Mouse (Mus musculus) thymus, postnatal 36 days (tissue): Measurements from ENCODE around the gene Slco3a1.

Experiments used
- DNase-seq, 2 experiments: peaks; one replicate each; pipeline ENCODE4 v3.0.0; 2022; ENCODE audit warnings: mixed read lengths in 2 of 2

Gene Slco3a1

GRCm38 (mm10) chr7:74527689-74528088 lies 26.9 kb downstream of the Slco3a1 start:
- no peak for DNase-seq

DNA sequence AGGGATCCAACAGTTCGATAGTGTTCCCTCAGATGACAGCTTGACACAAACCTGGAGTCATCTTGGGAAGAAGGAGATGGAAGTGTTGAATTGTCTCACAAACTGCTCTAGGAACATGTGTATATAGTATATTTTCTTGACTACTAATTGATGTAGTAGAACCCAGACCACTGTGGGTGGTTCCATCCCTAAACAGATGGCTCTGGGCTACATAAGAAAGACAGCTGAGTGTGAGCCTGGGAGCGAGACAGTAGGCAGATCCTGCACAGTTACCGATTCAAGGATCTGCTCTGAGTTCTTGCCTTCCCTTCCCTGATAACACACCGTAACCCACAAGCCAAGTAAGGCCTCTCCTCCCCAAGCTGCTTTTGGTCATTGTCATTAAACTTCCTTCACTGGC lies 28.6 kb downstream of the Slco3a1 start:
- no peak for DNase-seq

- DNase-seq = no peak
Measured at GRCm38 (mm10) chr7:74525586-74525985, 29.0 kb downstream of the Slco3a1 start.

DNA sequence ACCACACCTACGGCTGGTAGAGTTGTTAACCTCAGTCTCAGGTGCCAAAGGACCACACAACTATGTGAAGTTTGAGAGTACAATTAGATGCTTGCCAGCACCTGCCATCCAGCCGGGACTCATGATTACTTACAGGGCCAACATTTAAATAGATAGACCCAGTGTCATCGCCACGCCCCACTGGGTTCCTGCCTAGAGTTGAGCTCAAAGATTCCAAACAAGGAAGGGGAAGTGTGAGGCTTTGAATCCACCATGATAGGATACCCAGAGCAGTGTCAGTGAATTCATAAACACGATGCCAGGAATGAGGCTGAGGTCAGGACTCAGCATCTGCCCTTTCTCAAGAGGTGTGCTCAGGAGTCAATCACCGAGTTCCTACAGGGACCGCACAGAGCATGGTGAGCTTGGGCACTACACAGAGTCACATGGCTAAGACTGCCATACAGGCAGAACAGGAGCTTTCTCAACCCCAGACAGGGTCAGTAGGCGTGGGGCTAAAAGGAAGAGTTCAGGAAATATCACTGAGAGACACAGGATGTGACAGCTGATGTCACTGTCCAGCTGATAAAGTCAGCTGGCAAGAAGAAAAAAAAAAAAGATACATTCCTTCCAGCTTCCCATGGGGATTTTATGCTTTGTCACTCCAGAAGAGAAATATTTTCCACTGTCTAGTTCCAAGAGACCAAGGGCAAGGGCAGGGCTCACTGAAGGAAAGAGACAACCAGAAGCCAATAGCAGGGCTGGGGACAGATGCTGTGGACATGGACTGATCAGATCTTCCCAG lies 30.2 kb downstream of the Slco3a1 start:
- no peak for DNase-seq

DNA sequence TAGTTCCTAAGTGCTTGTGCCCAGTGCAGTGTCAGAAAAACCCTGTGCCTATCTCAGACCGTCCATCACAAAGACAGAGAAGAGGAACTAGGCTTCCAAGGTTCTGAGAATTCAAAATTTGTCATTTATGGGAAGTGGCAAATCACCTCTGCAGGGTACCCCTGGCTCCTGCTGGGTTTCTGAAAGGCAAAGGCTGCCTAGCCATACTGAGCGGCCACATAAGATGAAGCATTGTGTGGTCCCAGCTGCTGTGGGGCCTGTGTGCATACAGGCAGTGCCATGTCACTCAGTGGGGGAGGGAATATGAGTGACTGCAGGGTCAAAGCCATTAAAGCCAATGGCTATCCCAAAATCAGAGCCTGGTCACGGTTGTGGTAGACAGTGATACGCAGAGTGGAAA lies 31.5 kb downstream of the Slco3a1 start:
- DNase-seq = no peak

DNA sequence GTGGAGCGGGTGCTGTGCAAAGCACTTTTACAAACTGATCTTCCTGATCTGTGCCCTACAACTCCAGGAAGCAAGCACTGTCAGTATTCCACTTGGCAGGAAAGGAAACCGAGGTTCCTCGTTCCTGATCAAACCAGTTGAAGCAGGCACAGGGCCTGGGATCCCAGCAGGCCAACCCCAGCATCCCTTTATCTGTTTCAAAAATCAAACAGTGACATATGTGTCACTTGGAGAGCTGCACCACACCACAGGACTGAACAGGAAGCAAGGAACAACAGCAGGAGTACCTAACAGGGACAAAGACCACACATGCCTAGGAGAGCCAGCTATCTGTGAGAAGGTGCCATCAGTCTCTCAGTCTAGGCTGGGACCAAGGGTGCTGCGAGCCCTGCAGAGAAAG lies 32.3 kb downstream of the Slco3a1 start:
- no peak for DNase-seq

GRCm38 (mm10) chr7:74519386-74519785 lies 35.2 kb downstream of the Slco3a1 start:
- no peak for DNase-seq

DNA sequence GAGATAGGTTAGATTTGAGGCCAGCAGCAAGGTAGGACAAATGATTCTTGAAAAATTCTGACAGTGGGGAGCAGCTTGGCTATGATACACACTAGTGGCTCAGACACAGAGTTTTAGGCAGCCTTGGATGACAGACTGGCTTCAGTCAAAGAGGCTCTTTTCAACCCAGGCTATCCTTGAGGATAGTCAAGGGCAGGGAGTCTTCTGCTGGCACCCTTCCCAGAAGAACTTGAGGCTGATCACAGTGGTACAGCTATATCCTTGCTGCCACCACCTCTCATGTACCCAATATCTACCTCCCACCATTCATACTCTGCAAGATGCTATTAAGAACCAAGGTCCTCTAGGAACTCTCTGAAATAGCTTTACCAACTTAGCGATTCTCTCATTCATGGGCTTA lies 35.8 kb downstream of the Slco3a1 start:
- no peak for DNase-seq

GRCm38 (mm10) chr7:74518255-74518654 lies 36.3 kb downstream of the Slco3a1 start:
- no peak for DNase-seq

- DNase-seq = no peak
Measured at GRCm38 (mm10) chr7:74510676-74511075, 43.9 kb downstream of the Slco3a1 start.

- no peak for DNase-seq
Measured at GRCm38 (mm10) chr7:74508205-74508604, 46.4 kb downstream of the Slco3a1 start.

GRCm38 (mm10) chr7:74506856-74507255 lies 47.7 kb downstream of the Slco3a1 start:
- DNase-seq = no peak

GRCm38 (mm10) chr7:74505635-74506034 lies 48.9 kb downstream of the Slco3a1 start:
- no peak for DNase-seq

DNA sequence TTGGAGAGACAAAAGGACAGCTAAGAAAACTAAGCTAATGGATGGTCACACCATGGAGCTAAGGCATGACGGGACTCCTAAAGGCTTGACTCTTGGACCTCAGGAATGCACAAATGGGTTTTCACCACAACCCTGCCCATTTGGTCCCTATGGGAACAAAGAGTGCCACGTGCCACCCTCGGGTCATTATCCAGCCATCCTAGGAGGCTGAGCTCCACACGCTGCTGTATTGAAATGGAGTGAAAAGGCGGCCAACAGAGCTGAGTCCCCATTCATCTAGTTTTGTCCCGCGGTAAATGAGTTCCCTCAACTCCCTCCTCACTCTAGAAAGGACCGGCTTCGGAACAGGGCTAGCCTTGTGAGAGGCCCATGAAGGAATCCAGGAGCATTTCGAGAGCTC lies 53.4 kb downstream of the Slco3a1 start:
- no peak for DNase-seq

- no peak for DNase-seq
Measured at GRCm38 (mm10) chr7:74499470-74499869, 55.1 kb downstream of the Slco3a1 start.

DNA sequence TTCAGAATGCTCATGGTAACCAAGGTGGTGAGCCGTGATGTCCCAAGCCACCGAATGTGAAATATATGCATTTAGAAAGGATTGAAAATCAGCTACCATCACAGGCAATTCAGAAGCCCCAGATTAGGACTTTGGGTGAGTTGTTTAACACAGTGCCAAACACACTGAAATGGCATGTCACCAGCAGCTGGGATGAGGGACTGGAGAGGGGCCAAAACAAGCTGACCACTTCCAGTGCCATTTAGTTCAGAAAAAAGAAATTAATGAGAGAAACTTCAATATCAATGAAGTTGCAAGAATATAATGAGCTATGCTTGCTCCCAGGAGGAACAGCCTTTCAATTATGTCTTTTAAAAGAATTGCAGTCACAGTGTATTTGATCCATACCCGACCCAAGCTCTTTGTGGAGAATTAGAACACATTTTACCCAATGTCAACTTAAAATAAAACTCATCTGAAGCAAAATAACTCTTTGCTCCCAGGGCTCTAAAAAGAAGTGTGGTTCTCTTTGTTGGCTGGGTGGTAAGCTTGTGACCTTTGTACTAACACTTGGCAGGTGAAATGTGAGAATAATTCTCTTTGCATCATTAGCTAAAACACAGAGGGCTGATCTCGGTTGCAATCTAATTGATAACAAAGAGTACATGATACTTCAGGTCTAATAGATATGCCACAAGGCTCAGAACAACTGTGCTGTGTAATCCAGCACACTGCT lies 56.2 kb downstream of the Slco3a1 start:
- no peak for DNase-seq

DNA sequence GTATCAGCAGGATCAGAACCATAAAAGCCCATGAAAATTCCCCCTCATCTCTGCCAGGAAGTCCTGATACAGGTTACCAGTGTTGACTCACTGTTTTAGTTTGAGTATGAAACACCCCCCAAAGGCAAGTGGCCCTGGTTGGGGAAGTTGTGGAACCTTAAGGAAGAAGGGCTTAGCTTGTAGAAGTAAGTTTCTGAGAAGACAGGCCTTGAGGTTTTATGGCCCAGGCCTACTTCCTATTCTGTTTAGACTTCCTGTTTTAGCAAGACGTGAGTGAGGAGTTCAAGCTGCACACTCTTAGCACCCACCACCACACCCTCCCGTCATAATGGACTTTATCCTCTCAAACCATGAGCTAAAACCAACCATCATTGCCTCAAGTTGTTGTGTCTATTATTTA lies 57.4 kb downstream of the Slco3a1 start:
- peak; percentile 12 to 16 for DNase-seq

DNA sequence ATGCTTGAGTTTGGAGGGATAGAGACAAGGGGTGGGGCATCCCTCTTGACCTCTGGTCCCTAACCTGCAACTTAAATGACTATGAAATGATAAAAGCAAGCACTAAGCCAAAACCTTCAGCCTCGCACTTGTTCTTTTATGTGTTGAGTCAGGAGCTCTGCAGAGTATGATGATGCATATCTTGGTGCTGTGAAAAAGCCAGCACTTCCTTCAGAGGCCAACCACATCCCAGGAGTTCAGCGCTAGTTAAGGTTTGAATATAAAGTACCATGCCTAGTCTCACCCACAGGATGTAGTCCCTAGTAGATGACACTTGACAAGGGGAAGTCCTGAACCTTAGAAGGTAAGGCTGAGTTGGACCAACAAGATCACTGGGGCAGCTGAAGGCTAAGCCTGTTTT lies 59.1 kb downstream of the Slco3a1 start:
- DNase-seq = peak; percentile 15 to 28

- DNase-seq = no peak
Measured at GRCm38 (mm10) chr7:74493775-74494174, 60.8 kb downstream of the Slco3a1 start.

DNA sequence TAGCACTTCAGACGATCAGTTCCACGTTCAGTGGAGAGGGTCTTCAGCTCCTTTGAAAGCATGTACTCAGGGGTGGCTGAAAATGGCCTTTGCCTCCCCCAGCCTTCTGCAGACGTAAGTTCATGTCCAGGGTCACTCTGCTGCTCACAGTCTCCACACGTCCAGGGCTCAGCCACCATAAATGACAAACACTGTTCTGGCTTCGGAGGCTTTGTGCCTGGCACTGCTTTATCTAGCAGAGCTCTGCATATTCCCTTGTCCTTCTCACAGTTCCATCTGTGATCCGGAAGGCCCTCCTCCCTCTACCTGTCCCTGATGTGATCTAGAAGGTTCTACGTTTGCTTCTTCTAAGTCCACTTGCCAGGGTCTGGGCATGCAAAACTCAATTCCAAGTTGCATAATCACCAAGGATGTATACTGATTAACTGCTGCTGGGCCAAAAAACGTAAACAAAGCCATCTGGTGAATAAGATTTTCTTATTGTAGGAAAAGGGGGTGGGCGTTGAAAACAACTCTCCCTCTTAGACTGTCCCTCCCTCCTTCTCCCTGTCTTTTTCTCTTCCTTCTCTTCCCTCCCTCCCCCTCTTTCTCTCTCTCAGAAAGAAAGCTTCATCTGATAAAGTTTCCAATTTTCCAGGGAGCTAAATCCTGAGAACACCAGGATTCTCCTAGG lies 62.8 kb downstream of the Slco3a1 start:
- DNase-seq = no peak

DNA sequence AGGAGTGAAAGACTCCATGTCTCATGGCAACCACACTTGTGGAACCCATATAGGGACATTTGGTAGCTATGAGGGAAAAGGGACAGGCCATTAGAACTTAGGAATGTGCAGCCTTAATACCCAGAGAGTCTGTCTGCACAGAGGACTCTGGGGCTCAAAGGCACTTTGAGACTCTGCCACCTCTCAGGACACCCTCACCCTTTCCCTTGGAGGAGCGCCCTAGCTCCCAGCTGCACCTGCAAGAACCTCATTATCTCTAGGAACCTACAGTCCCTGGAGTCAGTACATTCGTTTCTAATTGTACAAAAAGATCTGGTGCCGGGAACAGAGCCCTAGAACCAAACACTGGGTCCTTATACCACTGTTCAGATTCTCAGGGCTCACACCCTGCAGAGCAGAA lies 66.4 kb downstream of the Slco3a1 start:
- no peak for DNase-seq

- DNase-seq = no peak
Measured at GRCm38 (mm10) chr7:74487727-74488126, 66.9 kb downstream of the Slco3a1 start.

GRCm38 (mm10) chr7:74486083-74486482 lies 68.5 kb downstream of the Slco3a1 start:
- no peak for DNase-seq

DNA sequence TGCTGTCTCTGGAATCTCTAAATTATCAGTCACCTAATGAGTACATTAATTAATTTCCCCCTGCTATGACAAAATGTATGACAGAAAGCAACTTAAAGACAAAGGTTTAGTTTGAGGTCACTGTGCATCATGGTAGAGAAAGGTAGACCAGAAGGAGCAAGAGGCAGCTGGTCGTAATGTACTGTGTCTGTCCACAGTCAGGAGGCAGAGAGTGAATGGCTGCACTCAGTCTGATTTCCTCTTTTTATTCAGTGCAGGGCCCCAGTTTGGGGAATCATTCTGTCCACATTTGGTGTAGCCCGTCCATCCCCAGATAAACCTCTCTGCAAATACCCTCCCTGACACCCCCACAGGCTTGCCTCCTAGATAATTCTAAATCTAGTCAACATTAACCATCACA lies 68.9 kb downstream of the Slco3a1 start:
- DNase-seq = no peak
